Mouse (Mus musculus): ENCODE measurements around the gene Tsacc. TPM values are rescaled to one million over a fixed set of nuclear protein-coding genes. Genes with fewer than 3 reads are reported as not detected.
A peak's percentile ranks its signal among the peaks of the same experiment; 100 is the strongest.
"Not testable (repeated sequence)": the region's sequence is repeated elsewhere in the genome, so short reads cannot be mapped to it uniquely, and the experiment has no call there.

Gene Tsacc
- polyA plus RNA-seq, 1 experiment from 2014 or later = 14.0 TPM

GRCm38 (mm10) chr3:88276121-88276520, 20.7 kb downstream of the Tsacc start:
- H3K27me3 ChIP-seq (ENCODE audit: insufficient read depth, poor library complexity, severe bottlenecking) = no peaks in the 10 kb centered on the region
- no peaks in the 10 kb centered on the region for H3K4me1 ChIP-seq
- WGBS = 80% methylated on average over 2 of the region's 2 CpGs
- H3K27ac ChIP-seq = no peak overlapping the region
- no peaks in the 10 kb centered on the region for H3K9me3 ChIP-seq
- DNase-seq (ENCODE audit: low spot score) = no peak
- H3K36me3 ChIP-seq = no peaks in the 10 kb centered on the region
- no peak overlapping the region for H3K4me3 ChIP-seq

- 82% methylated on average over 4 of the region's 4 CpGs for WGBS
- no peaks in the 10 kb centered on the region for H3K9me3 ChIP-seq
- H3K4me1 ChIP-seq = no peaks in the 10 kb centered on the region
Observed at GRCm38 (mm10) chr3:88274002-88274401, 22.8 kb downstream of the Tsacc start.

GRCm38 (mm10) chr3:88271859-88272258, 24.9 kb downstream of the Tsacc start:
- no peaks in the 10 kb centered on the region for H3K9me3 ChIP-seq
- no peaks in the 10 kb centered on the region for H3K36me3 ChIP-seq
- no peak for DNase-seq (ENCODE audit: low spot score)
- no peak overlapping the region for H3K27ac ChIP-seq
- WGBS = 88% methylated on average over 3 of the region's 3 CpGs
- H3K4me3 ChIP-seq = no peak overlapping the region
- no peaks in the 10 kb centered on the region for H3K27me3 ChIP-seq (ENCODE audit: insufficient read depth, poor library complexity, severe bottlenecking)
- H3K4me1 ChIP-seq = no peaks in the 10 kb centered on the region

More at GRCm38 (mm10) chr3:88274002-88274401, 22.8 kb downstream of the Tsacc start:
- H3K4me3 ChIP-seq = no peak overlapping the region
- H3K36me3 ChIP-seq = no peaks in the 10 kb centered on the region
- H3K27me3 ChIP-seq (ENCODE audit: insufficient read depth, poor library complexity, severe bottlenecking) = no peaks in the 10 kb centered on the region
- DNase-seq (ENCODE audit: low spot score) = no peak
- H3K27ac ChIP-seq = no peak overlapping the region

GRCm38 (mm10) chr3:88271298-88271697, 25.5 kb downstream of the Tsacc start:
- DNase-seq (ENCODE audit: low spot score); H3K27ac ChIP-seq; H3K9me3 ChIP-seq; H3K4me1 ChIP-seq; H3K27me3 ChIP-seq (ENCODE audit: insufficient read depth, poor library complexity, severe bottlenecking); H3K4me3 ChIP-seq; H3K36me3 ChIP-seq: not testable (repeated sequence)
- WGBS = 84% methylated on average over 2 of the region's 2 CpGs

GRCm38 (mm10) chr3:88268991-88269390, 27.8 kb downstream of the Tsacc start:
- Histone ChIP-seq H3K27ac (no peak overlapping the region), H3K4me1 (no peaks in the 10 kb centered on the region), H3K9me3 (no peaks in the 10 kb centered on the region), H3K27me3 (ENCODE audit: insufficient read depth, poor library complexity, severe bottlenecking) (no peaks in the 10 kb centered on the region), H3K4me3 (no peak overlapping the region), H3K36me3 (no peaks in the 10 kb centered on the region)
- 82% methylated on average over 5 of the region's 5 CpGs for WGBS
- no peak for DNase-seq (ENCODE audit: low spot score)

GRCm38 (mm10) chr3:88268014-88268413, 28.8 kb downstream of the Tsacc start:
- H3K36me3 ChIP-seq; H3K4me3 ChIP-seq; H3K27me3 ChIP-seq (ENCODE audit: insufficient read depth, poor library complexity, severe bottlenecking); DNase-seq (ENCODE audit: low spot score); H3K9me3 ChIP-seq; H3K4me1 ChIP-seq; H3K27ac ChIP-seq: not testable (repeated sequence)
- 63% methylated on average over 6 of the region's 6 CpGs for WGBS

GRCm38 (mm10) chr3:88262346-88262745, 34.5 kb downstream of the Tsacc start:
- Histone ChIP-seq H3K9me3 (no peaks in the 10 kb centered on the region), H3K4me3 (no peak overlapping the region), H3K36me3 (no peaks in the 10 kb centered on the region), H3K27ac (no peak overlapping the region), H3K27me3 (ENCODE audit: insufficient read depth, poor library complexity, severe bottlenecking) (peaks cover 17% of the 10 kb centered on the region), H3K4me1 (no peaks in the 10 kb centered on the region)
- no peak for DNase-seq (ENCODE audit: low spot score)
- 77% methylated on average over 3 of the region's 3 CpGs for WGBS

- Histone ChIP-seq H3K9me3 (no peaks in the 10 kb centered on the region), H3K4me3 (no peak overlapping the region), H3K27me3 (ENCODE audit: insufficient read depth, poor library complexity, severe bottlenecking) (peaks cover 72% of the 10 kb centered on the region), H3K27ac (no peak overlapping the region), H3K4me1 (peaks cover 11% of the 10 kb centered on the region; the same call in 1 of the 2 replicates), H3K36me3 (no peaks in the 10 kb centered on the region)
- DNase-seq (ENCODE audit: low spot score) = no peak
- 58% methylated on average over 7 of the region's 7 CpGs for WGBS
Observed at GRCm38 (mm10) chr3:88256382-88256781, 40.4 kb downstream of the Tsacc start.

- WGBS = 59% methylated on average over 6 of the region's 6 CpGs
- Histone ChIP-seq H3K9me3 (no peaks in the 10 kb centered on the region), H3K4me1 (peaks cover 11% of the 10 kb centered on the region; the same call in 1 of the 2 replicates), H3K27me3 (ENCODE audit: insufficient read depth, poor library complexity, severe bottlenecking) (peaks cover 72% of the 10 kb centered on the region), H3K27ac (no peak overlapping the region), H3K36me3 (no peaks in the 10 kb centered on the region), H3K4me3 (no peak overlapping the region)
- no peak for DNase-seq (ENCODE audit: low spot score)
Observed at GRCm38 (mm10) chr3:88255950-88256349, 40.8 kb downstream of the Tsacc start.

- Histone ChIP-seq H3K27me3 (ENCODE audit: insufficient read depth, poor library complexity, severe bottlenecking) (peaks cover 72% of the 10 kb centered on the region), H3K4me1 (peaks cover 11% of the 10 kb centered on the region; the same call in 1 of the 2 replicates), H3K9me3 (no peaks in the 10 kb centered on the region), H3K27ac (peak within 1 kb of the TSS; percentile 7; the same call in 1 of the 2 replicates), H3K4me3 (peak within 1 kb of the TSS; percentile 60), H3K36me3 (no peaks in the 10 kb centered on the region)
- WGBS = 1% methylated on average over 34 of the region's 34 CpGs
- no peak for DNase-seq (ENCODE audit: low spot score)
Observed at GRCm38 (mm10) chr3:88254268-88254926, 42.4 kb downstream of the Tsacc start, which contains the start of gene Rhbg. Rhbg (minus strand) TSS chr3:88254709.

- peaks cover 11% of the 10 kb centered on the region; the same call in 1 of the 2 replicates for H3K4me1 ChIP-seq
- no peak for DNase-seq (ENCODE audit: low spot score)
- H3K27ac ChIP-seq = no peak overlapping the region
- no peaks in the 10 kb centered on the region for H3K9me3 ChIP-seq
- H3K4me3 ChIP-seq = no peak overlapping the region
- peaks cover 72% of the 10 kb centered on the region for H3K27me3 ChIP-seq (ENCODE audit: insufficient read depth, poor library complexity, severe bottlenecking)
- H3K36me3 ChIP-seq = no peaks in the 10 kb centered on the region
- 69% methylated on average over 6 of the region's 6 CpGs for WGBS
Observed at GRCm38 (mm10) chr3:88252739-88253138, 44.1 kb downstream of the Tsacc start.

GRCm38 (mm10) chr3:88248406-88248805, 48.4 kb downstream of the Tsacc start:
- DNase-seq (ENCODE audit: low spot score) = no peak
- Histone ChIP-seq H3K4me1 (no peaks in the 10 kb centered on the region), H3K27ac (no peak overlapping the region), H3K36me3 (no peaks in the 10 kb centered on the region), H3K27me3 (ENCODE audit: insufficient read depth, poor library complexity, severe bottlenecking) (peaks cover 73% of the 10 kb centered on the region), H3K4me3 (no peak overlapping the region), H3K9me3 (no peaks in the 10 kb centered on the region)
- 74% methylated on average over 11 of the region's 11 CpGs for WGBS

- no peak overlapping the region for H3K4me3 ChIP-seq
- H3K9me3 ChIP-seq = no peaks in the 10 kb centered on the region
- no peaks in the 10 kb centered on the region for H3K4me1 ChIP-seq
- DNase-seq (ENCODE audit: low spot score) = no peak
- H3K27ac ChIP-seq = no peak overlapping the region
- no peaks in the 10 kb centered on the region for H3K36me3 ChIP-seq
- H3K27me3 ChIP-seq (ENCODE audit: insufficient read depth, poor library complexity, severe bottlenecking) = peaks cover 73% of the 10 kb centered on the region
- 68% methylated on average over 9 of the region's 9 CpGs for WGBS
Observed at GRCm38 (mm10) chr3:88247666-88248065, 49.1 kb downstream of the Tsacc start.

GRCm38 (mm10) chr3:88245811-88246210, 51.0 kb downstream of the Tsacc start:
- DNase-seq (ENCODE audit: low spot score) = no peak
- Histone ChIP-seq H3K9me3 (no peaks in the 10 kb centered on the region), H3K4me1 (peaks cover 6% of the 10 kb centered on the region), H3K27me3 (ENCODE audit: insufficient read depth, poor library complexity, severe bottlenecking) (peaks cover 79% of the 10 kb centered on the region), H3K36me3 (no peaks in the 10 kb centered on the region), H3K4me3 (no peak overlapping the region), H3K27ac (no peak overlapping the region)
- 22% methylated on average over 13 of the region's 13 CpGs for WGBS
